Mouse (Mus musculus) fat pad, adult 2 months (tissue): ENCODE measurements around the gene Notch4.

Source experiments
- DNase-seq: peaks from one replicate; pipeline ENCODE4 v3.0.0-alpha.2; 2011; ENCODE audit warnings: low read depth, low spot score; ENCODE audit errors: extremely low read depth

Notch4 gene

GRCm38 (mm10) chr17:34569919-34570318 is 5.9 kb downstream of the Notch4 start:
- no peak for DNase-seq

GRCm38 (mm10) chr17:34571875-34572274 is 7.8 kb downstream of the Notch4 start:
- DNase-seq = no peak

- DNase-seq = no peak
These were observed 8.3 kb downstream of the Notch4 start for GRCm38 (mm10) chr17:34572361-34572760.

- no peak for DNase-seq
These were observed 12.5 kb downstream of the Notch4 start for GRCm38 (mm10) chr17:34576577-34576976.

GRCm38 (mm10) chr17:34578070-34578469 is 14.0 kb downstream of the Notch4 start:
- no peak for DNase-seq

- DNase-seq = no peak
These were observed 18.5 kb downstream of the Notch4 start for GRCm38 (mm10) chr17:34582528-34582927.

- no peak for DNase-seq
These were observed 19.3 kb downstream of the Notch4 start for GRCm38 (mm10) chr17:34583397-34583796.

- DNase-seq = no peak
These were observed 19.8 kb downstream of the Notch4 start for GRCm38 (mm10) chr17:34583819-34584218.

- DNase-seq = no peak
These were observed 21.1 kb downstream of the Notch4 start for GRCm38 (mm10) chr17:34585121-34585520.

- DNase-seq = no peak
These were observed 22.1 kb downstream of the Notch4 start for GRCm38 (mm10) chr17:34585877-34586771.

- no peak for DNase-seq
These were observed 22.8 kb downstream of the Notch4 start for GRCm38 (mm10) chr17:34586796-34587422.

GRCm38 (mm10) chr17:34587423-34587811 is 23.3 kb downstream of the Notch4 start:
- no peak for DNase-seq

- no peak for DNase-seq
These were observed 23.7 kb downstream of the Notch4 start for GRCm38 (mm10) chr17:34587814-34588213.

GRCm38 (mm10) chr17:34588767-34589166 is 24.7 kb downstream of the Notch4 start:
- no peak for DNase-seq

GRCm38 (mm10) chr17:34589206-34589605 is 25.1 kb downstream of the Notch4 start:
- no peak for DNase-seq

- no peak for DNase-seq
These were observed 25.6 kb downstream of the Notch4 start, which contains the start of gene Gpsm3 for GRCm38 (mm10) chr17:34589681-34590101. Gpsm3 (plus strand) TSS chr17:34589806.

- no peak for DNase-seq
These were observed 26.3 kb downstream of the Notch4 start for GRCm38 (mm10) chr17:34590154-34590987.

GRCm38 (mm10) chr17:34591029-34591993 is 27.2 kb downstream of the Notch4 start, which contains the start of gene Pbx2:
Pbx2 (plus strand) TSS chr17:34591266.
- no peak for DNase-seq

GRCm38 (mm10) chr17:34591994-34592375 is 27.9 kb downstream of the Notch4 start:
- DNase-seq = no peak
